Mouse (Mus musculus) layer of hippocampus, postnatal 36 days (tissue): ENCODE data around the gene Rasgrf1. TPM values are rescaled to one million over a fixed set of nuclear protein-coding genes. Genes with fewer than 3 reads are reported as not detected.

Source experiments
- DNase-seq, 2 experiments: peaks; one replicate each; pipeline ENCODE4 v3.0.0; 2022
- total RNA-seq, 2 experiments: library from RNA; stranded (reverse); gene quantifications; 2 replicates each; pipeline ENCODE4 v1.2.3; 2021

Gene Rasgrf1
- total RNA-seq, 2 experiments from 2014 or later, result 434 to 445 TPM

- no peak for DNase-seq
These were observed 1.8 kb upstream of the Rasgrf1 start for GRCm38 (mm10) chr9:89907941-89908340.

DNA sequence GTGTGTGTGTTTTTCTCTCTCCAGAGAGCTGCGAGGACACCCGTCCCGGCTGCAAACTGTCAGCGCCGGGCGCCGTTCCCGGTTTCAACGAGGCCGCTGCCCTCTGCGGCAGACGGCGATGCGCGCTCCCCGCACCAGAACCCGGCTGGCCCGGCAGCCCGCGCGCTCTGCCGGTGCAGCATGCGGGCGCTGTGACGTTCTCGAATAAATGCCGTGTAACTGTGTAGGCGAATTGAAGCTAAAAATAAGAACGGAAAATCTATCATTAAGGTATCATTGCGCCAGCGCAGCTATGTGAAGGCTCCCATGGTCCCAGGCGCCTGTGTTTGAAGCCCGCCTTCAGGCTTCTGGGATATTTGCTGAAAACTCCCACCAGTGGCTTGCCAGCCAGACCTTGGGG, 1.1 kb upstream of the Rasgrf1 start:
- DNase-seq, result peak; percentile 64 to 67

- DNase-seq, result no peak
These were observed 298 bp downstream of the Rasgrf1 start for GRCm38 (mm10) chr9:89910011-89910400.

DNA sequence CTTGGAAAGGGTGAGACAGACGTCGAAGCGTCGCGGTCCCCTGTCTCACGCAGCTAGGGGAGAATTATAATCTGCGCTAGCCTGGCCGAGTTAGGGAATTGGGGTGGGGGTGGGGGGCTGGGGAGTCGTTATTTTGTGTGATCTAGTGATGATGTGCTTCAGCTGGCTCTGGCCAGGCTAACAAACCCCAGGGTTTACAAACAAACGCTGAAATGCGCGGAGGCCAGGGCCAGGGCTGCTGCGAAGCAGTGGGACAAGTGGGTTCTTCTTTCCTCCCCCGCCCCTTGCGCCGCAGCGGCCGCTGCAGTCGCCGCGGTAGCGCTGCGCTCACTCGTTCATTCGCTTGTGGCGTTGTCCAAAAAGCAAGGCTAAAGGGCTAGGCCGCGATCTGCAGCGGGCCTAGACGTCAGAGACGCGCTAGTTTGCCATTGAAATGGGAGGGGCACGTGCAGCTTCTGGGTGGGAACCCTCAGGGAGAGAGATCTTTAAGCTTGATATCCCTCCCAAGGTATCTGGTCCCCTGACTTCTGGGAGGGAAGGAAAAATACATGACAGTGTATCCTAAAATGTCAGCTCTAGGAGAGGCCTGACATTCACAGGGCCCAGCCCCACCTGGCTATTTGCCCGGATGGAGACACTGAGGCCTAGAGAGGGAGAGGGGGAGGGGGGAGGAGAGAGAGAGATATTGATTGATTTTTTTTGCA, 1.2 kb downstream of the Rasgrf1 start:
- DNase-seq, result no peak

- no peak for DNase-seq
These were observed 2.3 kb downstream of the Rasgrf1 start for GRCm38 (mm10) chr9:89911891-89912549.

DNA sequence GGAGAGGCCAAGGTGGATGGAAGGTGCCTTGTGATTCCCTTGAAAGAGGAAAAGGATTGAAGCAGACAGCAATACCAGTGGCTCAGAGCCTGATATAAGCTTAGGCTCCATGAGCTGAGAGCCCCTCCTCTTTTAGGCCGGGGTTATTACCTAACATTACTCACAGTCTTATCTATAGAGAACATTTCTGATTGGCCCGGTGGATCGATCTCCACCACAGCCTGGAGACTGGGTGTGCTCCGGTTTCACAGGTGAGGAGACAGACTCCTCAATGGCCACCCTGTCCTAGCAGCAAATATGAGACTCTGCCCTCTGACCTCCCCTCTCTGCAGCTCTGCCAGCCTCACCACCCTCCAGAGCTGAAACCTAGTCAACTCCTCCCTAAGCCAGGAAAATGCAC, 3.4 kb downstream of the Rasgrf1 start:
- DNase-seq, result no peak

DNA sequence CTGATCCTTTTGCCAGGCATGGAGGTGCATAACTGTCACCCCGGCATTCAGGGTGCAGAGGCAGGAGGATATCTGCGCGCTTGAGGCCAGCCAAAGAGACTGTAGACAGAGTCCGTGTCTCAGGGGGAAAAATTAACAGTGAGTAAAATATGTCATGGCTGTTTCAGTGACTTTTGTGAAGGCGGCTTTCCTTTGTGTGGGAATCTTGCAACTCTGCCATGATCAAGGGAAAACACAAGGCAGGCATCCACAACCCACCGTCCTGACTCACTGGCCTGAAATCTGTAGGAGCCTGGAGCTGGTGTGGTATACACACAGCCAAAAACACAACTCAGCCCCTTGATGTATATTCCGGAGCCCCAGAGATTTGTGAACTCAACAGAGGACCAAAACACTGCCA, 6.8 kb downstream of the Rasgrf1 start:
- peak in 1 of 2 experiments; percentile 1 for DNase-seq

GRCm38 (mm10) chr9:89917431-89917830, 7.7 kb downstream of the Rasgrf1 start:
- DNase-seq, result no peak

- DNase-seq, result peak in 1 of 2 experiments; percentile 58
These were observed 9.1 kb downstream of the Rasgrf1 start for GRCm38 (mm10) chr9:89918832-89919231.

GRCm38 (mm10) chr9:89921121-89921520, 11.4 kb downstream of the Rasgrf1 start:
- DNase-seq, result no peak

DNA sequence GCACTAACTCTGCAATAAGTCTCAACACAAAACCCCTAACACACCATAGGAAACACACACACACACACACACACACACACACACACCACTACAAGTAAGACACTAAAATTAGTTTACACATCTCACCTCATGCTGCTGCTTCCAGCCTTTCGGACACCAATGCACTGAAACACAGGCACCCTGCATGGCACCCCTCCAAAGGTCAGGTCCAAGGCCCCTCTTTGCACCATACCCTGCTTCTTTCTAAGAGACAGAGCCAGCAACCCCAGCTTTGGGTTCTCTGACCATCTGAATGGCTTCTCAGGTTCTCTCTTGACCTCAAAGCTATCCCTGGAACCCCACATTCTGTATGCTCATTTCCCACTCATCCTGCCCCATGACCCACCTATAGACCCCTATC, 13.0 kb downstream of the Rasgrf1 start:
- peak in 1 of 2 experiments; percentile 2 for DNase-seq

GRCm38 (mm10) chr9:89924836-89925235, 15.1 kb downstream of the Rasgrf1 start:
- peak in 1 of 2 experiments; percentile 1 for DNase-seq

- no peak for DNase-seq
These were observed 18.8 kb downstream of the Rasgrf1 start for GRCm38 (mm10) chr9:89928497-89928896.

GRCm38 (mm10) chr9:89940428-89940827, 30.7 kb downstream of the Rasgrf1 start:
- DNase-seq, result no peak

- DNase-seq, result no peak
These were observed 37.1 kb downstream of the Rasgrf1 start for GRCm38 (mm10) chr9:89946830-89947229.

DNA sequence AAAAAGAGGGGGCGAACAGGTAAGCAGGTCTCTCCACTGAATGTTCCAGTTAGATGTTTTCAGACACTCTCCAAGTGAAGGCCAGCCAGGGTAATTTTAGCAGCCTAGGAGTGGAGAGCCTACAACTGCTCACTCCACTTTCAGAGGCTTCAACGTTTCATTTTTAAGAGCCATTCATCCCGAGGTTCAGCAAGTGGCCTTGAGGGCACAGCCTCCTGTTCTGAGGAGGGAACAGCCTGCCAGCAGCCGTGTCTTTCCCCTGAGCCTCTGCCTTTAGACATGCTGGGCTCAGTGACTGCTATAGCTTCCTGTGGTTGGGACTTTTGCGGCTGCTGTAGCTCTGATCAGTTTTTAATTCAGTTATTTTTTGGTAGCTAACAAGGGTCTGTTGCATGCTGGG, 38.9 kb downstream of the Rasgrf1 start:
- no peak for DNase-seq

GRCm38 (mm10) chr9:89953596-89954215, 44.0 kb downstream of the Rasgrf1 start:
- DNase-seq, result peak in 1 of 2 experiments; percentile 0

GRCm38 (mm10) chr9:89954860-89955479, 45.3 kb downstream of the Rasgrf1 start:
- DNase-seq, result peak in 1 of 2 experiments; percentile 0

DNA sequence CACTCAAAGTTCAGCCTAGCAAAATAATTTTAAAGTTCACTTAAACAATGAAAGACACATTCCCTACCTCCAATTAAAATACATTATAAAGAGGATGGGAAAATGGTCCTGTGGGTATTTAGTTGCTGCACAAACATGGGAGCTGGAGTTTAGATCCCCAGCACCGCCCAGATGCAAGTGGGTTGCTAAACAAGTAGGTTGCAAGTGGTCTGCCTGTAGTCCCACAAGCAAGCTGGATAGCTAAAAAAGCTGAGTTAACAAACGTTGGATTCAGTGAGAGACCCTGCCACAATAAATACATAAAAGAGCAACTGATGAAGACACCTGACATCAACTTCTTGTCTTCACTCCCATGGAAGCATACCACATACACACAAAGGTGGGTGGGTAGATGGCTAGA, 49.3 kb downstream of the Rasgrf1 start:
- no peak for DNase-seq

DNA sequence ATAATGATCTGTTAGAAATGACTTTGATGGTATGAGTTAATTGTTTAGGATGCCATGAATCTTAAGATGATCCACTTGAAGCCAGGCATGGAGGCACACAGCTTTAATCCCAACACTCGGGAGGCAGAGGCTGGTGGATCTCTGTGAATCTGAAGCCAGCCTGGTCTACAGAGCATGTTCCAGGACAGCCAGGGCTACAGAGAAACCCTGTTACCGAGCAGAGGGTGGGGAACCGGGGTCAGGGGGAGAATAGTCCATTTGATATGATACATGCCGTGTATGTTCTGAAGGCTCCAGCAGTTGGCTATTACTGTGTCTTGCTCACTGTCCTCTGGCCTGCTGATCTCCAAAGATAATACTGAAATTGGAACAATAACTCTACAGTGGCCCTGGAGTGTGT, 54.4 kb downstream of the Rasgrf1 start:
- no peak for DNase-seq

DNA sequence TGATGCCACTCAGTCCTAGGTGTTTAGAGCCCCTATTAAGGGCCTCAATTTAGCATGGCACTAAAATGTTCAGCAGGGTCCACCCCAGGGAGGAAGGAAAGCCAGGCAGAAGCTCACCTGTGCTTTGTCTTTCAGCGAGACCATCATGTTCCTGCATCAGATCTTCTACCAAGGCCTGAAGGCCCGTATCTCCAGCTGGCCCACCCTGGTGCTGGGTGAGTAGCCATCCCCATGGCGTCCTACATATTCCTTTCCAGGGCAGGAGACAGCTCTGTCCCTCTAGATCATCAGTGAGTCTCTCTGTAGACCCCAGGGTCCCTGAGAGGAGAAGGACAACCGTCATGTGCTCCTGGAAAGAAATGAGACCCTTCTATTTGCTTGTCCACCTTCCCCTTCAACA, 58.0 kb downstream of the Rasgrf1 start:
- no peak for DNase-seq

DNA sequence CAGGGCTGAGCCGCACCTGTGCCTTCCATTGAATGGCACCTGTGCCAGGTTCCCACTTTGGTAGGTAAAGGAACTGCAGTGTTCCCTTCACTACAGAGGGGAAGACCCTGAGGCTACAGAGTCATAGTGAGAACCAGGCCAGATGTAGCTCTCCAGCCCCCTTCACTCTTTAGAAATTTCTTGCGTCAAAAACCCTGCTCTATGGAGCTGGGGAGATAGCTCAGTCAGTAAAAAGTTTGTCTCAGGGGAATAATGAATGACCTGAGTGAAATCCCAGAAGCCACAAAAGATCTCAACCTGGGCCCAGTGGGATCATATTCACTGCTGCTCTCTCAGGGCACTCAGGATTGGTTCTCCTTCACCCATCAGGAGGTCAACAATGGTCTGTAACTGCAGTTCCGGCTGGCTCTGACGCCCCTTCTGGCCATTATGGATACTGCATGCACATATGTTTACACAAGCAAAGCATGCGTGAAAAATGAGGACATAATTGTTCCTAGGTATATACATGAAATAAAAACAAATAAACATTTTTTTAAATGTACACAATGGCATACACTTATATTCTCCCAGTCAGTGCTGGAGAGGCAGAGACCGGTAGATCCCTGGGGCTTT, 59.2 kb downstream of the Rasgrf1 start:
- no peak for DNase-seq

DNA sequence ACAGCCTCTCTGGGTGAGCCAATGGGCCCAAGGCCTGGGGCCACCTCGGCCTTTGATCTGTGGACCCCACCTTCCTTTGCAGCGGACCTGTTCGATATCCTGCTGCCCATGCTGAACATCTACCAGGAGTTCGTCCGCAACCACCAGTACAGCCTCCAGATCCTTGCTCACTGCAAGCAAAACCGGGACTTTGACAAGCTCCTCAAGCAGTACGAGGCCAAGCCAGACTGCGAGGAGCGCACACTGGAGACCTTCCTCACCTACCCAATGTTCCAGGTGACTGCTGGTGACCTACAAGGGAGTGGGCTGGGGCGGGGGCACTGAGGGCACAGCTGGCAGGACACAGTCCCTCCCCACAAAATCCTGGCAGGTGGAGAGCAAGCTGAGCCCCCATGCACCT, 60.6 kb downstream of the Rasgrf1 start:
- DNase-seq, result no peak
